Mouse (Mus musculus) forebrain, embryonic 14.5 days (tissue): Measurements from ENCODE around the gene Usp30. TPM values are rescaled to one million over a fixed set of nuclear protein-coding genes. Genes with fewer than 3 reads are reported as not detected.

Experiments used
- ATAC-seq: fragments of 200-750 bp; cut with Nextera tagmentation; 2 replicates; pipeline ENCODE4 v1.8.0; 2017; ENCODE audit warnings: mild to moderate bottlenecking, moderate library complexity
- DNase-seq: peaks from one replicate; pipeline ENCODE4 v3.0.0-alpha.2; 2015; ENCODE audit warnings: low spot score
- H3K27ac ChIP-seq: fragments of 300-500 bp; sonication (generic); 2 replicates; pipeline ENCODE4 v1.5.1; 2014; ENCODE audit warnings: low read depth, mild to moderate bottlenecking, control low read depth, low read length, moderate library complexity
- H3K27me3 ChIP-seq: fragments of 300-500 bp; sonication (generic); replicated peaks from 2 replicates; pipeline ENCODE4 v1.6.1; 2014; ENCODE audit warnings: low read length, control low read depth, mixed read lengths; ENCODE audit not compliant: control insufficient read depth, insufficient read depth
- H3K36me3 ChIP-seq: fragments of 300-500 bp; sonication (generic); 2 replicates; pipeline ENCODE4 v1.6.1; 2014; ENCODE audit warnings: low read length, control low read depth; ENCODE audit not compliant: control insufficient read depth, insufficient read depth
- H3K4me1 ChIP-seq: fragments of 300-500 bp; sonication (generic); 2 replicates; pipeline ENCODE4 v1.6.1; 2014; ENCODE audit warnings: antibody characterized with exemption, low read length, control low read depth; ENCODE audit not compliant: control insufficient read depth, insufficient read depth
- H3K4me2 ChIP-seq: fragments of 300-500 bp; sonication (generic); 2 replicates; pipeline ENCODE4 v1.6.1; 2014; ENCODE audit warnings: mild to moderate bottlenecking, control low read depth, low read length
- H3K4me3 ChIP-seq: fragments of 300-500 bp; sonication (generic); 2 replicates; pipeline ENCODE4 v1.5.1; 2014; ENCODE audit warnings: low read depth, low read length, control low read depth
- H3K9ac ChIP-seq: fragments of 300-500 bp; sonication (generic); 2 replicates; pipeline ENCODE4 v1.6.1; 2014; ENCODE audit warnings: mild to moderate bottlenecking, low read length, control low read depth, moderate library complexity
- H3K9me3 ChIP-seq: fragments of 300-500 bp; sonication (generic); replicated peaks from 2 replicates; pipeline ENCODE4 v1.6.1; 2016; ENCODE audit warnings: low read length, control low read depth, mixed read lengths; ENCODE audit not compliant: control insufficient read depth
- WGBS: fragments of 180-500 bp; shearing (Covaris S2); extraction: QIAGEN DNeasy Blood & Tissue Kit; methylation state at CpG from one replicate; pipeline ENCODE4 v1.1.7; 2014; 5-methylcytosine and 5-hydroxymethylcytosine counted together
- polyA plus RNA-seq: library from polyadenylated mRNA; unstranded; fragments of >200 nt; fragmentation: Nextera tagmentation; extraction: Ambion mirVana; gene quantifications from 2 replicates; pipeline ENCODE4 v1.2.1, GENCODE M21; 2014

Gene Usp30
- polyA plus RNA-seq, 1 experiment from 2014 or later = 13.9 TPM

DNA sequence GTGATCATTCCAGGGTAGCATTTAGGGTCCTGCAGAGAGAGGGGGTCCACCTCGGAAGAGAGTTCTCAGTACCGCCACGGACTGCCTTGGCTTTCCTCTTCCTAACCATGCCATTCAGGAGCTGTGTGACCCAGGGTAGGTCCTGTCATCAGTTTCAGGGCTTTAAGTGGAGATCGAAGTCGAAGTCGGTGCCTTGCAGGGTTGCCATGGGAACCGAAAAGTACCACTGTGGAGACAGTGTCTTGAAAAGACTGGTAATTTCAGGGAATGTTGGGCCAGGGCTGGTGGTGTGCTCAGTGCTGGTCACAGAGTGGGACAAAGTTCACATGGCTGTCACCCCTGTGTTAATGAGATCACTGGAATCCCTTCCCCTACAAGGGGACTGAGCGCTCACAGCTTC lies 11.7 kb downstream of the Usp30 start:
- no peaks in the 10 kb centered on the region for H3K4me1 ChIP-seq
- H3K9me3 ChIP-seq = no peaks in the 10 kb centered on the region
- H3K9ac ChIP-seq = no peak overlapping the region
- WGBS = 61% methylated on average over 8 of the region's 8 CpGs
- H3K27me3 ChIP-seq = no peaks in the 10 kb centered on the region
- H3K27ac ChIP-seq = no peak overlapping the region
- DNase-seq (peak; percentile 33), ATAC-seq (no peak)
- no peak overlapping the region for H3K4me2 ChIP-seq
- H3K36me3 ChIP-seq = 0 out of 2 replicates have a peak, but pooled peaks cover 5% of the 10 kb centered on the region
- H3K4me3 ChIP-seq = no peak overlapping the region

DNA sequence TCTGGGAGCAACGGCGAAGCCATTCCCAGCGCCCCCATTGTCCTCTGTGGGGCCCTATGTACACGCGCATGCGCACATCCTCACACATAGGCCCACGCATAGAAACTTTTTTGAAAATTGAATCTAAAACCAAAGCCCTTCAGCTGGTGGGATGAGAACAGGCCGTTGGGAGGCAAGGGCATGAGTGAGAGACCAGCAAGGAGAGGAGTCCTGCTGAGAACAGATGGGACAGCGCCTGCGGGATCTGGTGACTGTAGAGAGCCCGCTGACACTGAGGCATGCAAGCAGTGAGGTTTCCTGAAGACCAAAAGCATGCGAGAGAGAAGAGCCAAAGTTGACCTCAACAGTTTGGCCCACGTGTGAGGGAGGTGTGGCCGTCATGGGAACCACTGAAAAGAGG lies 20.2 kb downstream of the Usp30 start:
- H3K4me2 ChIP-seq = no peak overlapping the region
- H3K4me1 ChIP-seq = peaks cover 9% of the 10 kb centered on the region; the same call in 1 of the 2 replicates
- WGBS = 87% methylated on average over 14 of the region's 14 CpGs
- no peak overlapping the region for H3K4me3 ChIP-seq
- ATAC-seq (no peak), DNase-seq (no peak)
- H3K27ac ChIP-seq = no peak overlapping the region
- no peaks in the 10 kb centered on the region for H3K36me3 ChIP-seq
- no peak overlapping the region for H3K9ac ChIP-seq
- H3K27me3 ChIP-seq = no peaks in the 10 kb centered on the region
- no peaks in the 10 kb centered on the region for H3K9me3 ChIP-seq

DNA sequence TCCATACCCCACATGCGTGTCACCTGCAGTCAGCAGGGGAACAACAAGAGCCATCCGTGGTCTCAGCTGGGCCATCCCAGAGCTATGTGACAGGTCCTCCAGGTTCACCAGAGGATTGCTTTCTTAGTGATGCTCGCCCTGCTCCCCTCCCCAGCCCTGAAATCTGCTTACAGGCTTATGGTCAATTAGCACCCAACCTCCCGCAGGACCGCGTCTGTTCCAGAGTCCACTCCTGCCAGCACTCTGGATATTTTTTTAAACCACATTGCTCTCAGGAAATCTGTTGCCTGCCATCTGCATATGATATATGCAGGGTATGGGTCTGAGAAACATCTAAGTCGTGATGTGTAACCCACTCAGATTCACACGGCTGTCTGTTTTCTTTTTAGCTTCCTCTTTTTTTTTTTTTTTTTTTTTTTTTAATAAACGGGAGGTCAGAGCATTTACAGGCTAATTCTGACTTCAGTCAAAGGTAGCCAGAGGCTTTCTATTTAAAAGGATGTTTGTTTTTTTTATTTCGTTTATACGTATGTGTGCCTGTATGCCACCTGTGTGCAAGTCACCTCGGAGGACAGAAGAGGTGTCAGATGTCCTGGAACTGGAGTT lies 22.7 kb downstream of the Usp30 start:
- Histone ChIP-seq H3K27me3 (no peaks in the 10 kb centered on the region), H3K4me3 (no peak overlapping the region), H3K9ac (no peak overlapping the region), H3K4me2 (no peak overlapping the region), H3K36me3 (no peaks in the 10 kb centered on the region), H3K4me1 (peaks cover 9% of the 10 kb centered on the region; the same call in 1 of the 2 replicates), H3K27ac (no peak overlapping the region), H3K9me3 (no peaks in the 10 kb centered on the region)
- no peak for DNase-seq
- ATAC-seq = no peak
- WGBS = 75% methylated on average over 12 of the region's 12 CpGs

DNA sequence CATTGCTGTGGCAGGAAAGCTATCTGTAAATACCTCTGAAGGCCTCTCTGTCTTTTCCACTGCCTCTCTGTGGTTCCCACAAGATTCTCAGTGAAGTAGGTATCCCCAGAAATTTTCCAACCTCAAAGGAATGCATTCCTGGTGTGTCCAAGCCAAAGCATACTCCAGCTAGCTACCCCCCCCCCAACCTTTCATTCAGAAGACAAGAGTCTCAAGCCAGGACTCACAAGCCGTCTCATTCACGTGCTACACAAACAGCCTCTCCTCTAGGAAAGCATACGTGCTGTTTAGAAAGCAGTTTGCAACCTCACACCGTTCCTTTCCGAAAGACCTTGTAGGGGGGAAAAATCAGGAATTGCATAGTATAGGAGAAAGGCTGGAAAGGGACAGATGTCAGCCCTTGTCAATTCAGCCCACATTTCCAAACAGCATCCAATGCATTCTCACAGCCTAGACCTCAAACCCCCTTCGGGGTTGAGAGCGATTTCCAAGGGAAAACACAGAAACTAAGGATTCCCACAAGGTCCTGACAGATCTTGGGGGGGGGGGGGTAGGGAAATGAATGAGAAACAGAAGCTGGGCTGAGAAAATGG lies 25.3 kb downstream of the Usp30 start:
- Histone ChIP-seq H3K36me3 (no peaks in the 10 kb centered on the region), H3K27ac (peak overlapping the region; percentile 93), H3K4me3 (peak overlapping the region; percentile 70), H3K9me3 (no peaks in the 10 kb centered on the region), H3K9ac (peak overlapping the region; percentile 93), H3K4me1 (peaks cover 9% of the 10 kb centered on the region; the same call in 1 of the 2 replicates), H3K27me3 (no peaks in the 10 kb centered on the region), H3K4me2 (peak overlapping the region; percentile 59)
- ATAC-seq (peak; percentile 30; the same call in 1 of the 2 replicates), DNase-seq (peak; percentile 20)
- 7% methylated on average over 7 of the region's 7 CpGs for WGBS

DNA sequence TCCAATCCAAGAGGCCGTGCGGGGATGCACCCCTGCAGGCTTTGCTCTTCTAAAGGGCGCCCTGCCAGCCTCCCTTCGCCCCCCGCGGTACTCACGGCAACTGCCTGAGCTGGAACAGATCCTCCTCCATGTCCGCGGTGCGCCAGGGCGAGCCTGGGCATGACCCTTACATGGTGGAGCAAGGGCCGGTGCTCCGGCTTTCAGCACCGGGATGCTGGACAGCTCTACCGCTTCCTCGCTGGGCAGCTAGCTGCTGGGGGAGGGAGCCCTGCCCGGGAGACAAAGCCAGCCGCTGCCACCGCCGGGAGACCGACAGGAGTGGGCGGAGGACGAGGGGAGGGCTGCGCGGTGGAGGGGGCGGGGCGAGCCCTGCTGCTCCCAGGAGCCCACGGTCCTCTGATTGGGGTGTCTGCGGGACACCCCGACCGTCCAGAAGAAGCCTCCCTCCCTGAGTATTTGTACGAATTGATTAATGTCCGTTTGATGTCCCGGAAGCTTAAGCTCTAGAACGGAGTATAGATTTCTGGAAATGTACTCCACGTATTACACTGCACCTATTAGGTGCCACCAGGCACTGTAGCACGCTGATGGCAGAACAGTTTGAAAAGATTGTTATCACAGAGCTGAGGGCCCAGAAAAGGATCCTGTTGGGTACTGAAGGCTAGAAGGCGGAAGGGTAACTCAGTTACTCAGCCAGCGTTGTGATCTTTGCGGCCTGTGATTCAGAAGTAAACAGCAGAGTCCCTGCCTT lies 26.0 kb downstream of the Usp30 start, which contains the start of gene Svop:
TSS of gene Svop (minus strand) at position 514 of the 751 bp plus-strand sequence.
- 3% methylated on average over 37 of the region's 40 CpGs for WGBS
- H3K27me3 ChIP-seq = no peaks in the 10 kb centered on the region
- ATAC-seq = peak; percentile 93

DNA sequence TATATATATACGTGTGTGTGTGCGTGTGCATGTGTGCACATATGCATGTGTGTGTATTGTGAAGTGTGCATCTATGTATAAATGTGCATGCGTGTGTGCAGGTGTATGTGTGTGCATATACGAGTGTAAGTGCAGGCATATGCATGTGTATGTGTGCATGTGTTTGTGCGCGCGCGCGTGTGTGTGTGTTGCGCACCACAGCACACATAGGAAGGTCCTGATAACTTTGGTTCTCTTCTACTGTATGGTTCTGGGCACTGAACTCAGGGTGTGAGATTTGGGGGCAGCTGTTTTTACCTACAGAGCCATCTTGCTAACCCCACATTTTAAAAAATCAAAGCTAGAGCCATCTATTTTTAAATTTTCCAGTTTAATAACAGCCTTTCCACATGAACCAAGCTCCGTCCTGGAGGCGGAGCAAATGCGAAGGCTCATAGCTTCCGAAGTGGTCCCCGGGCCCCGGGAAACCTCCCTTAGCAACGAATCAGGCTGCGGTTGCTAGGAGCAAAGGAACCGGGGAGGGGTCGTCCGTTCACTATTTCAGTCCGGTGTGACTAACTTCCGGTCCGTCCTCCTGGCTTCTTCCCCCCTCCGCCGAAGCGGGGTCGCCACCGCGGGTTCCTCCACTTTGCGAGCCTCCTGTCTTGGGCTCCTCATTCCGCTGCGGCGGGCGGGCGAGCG lies 34.6 kb downstream of the Usp30 start:
- DNase-seq (peak; percentile 95), ATAC-seq (peak; percentile 95)
- peak overlapping the region; percentile 71; the same call in 1 of the 2 replicates for H3K27ac ChIP-seq
- H3K4me2 ChIP-seq = peak overlapping the region; percentile 99
- WGBS = 6% methylated on average over 37 of the region's 37 CpGs
- H3K4me1 ChIP-seq = peaks cover 12% of the 10 kb centered on the region
- H3K4me3 ChIP-seq = peak overlapping the region; percentile 90
- H3K27me3 ChIP-seq = no peaks in the 10 kb centered on the region
- no peaks in the 10 kb centered on the region for H3K9me3 ChIP-seq
- H3K9ac ChIP-seq = peak overlapping the region; percentile 94
- peaks cover 9% of the 10 kb centered on the region for H3K36me3 ChIP-seq

More for the DNA sequence above, 26.0 kb downstream of the Usp30 start, which contains the start of gene Svop:
- peak; percentile 84 for DNase-seq
- H3K4me2 ChIP-seq = peak within 1 kb of the TSS; percentile 59
- H3K27ac ChIP-seq = peak within 1 kb of the TSS; percentile 93
- H3K9ac ChIP-seq = peak within 1 kb of the TSS; percentile 93
- peaks cover 9% of the 10 kb centered on the region; the same call in 1 of the 2 replicates for H3K4me1 ChIP-seq
- H3K4me3 ChIP-seq = peak within 1 kb of the TSS; percentile 70
- no peaks in the 10 kb centered on the region for H3K9me3 ChIP-seq
- H3K36me3 ChIP-seq = no peaks in the 10 kb centered on the region

DNA sequence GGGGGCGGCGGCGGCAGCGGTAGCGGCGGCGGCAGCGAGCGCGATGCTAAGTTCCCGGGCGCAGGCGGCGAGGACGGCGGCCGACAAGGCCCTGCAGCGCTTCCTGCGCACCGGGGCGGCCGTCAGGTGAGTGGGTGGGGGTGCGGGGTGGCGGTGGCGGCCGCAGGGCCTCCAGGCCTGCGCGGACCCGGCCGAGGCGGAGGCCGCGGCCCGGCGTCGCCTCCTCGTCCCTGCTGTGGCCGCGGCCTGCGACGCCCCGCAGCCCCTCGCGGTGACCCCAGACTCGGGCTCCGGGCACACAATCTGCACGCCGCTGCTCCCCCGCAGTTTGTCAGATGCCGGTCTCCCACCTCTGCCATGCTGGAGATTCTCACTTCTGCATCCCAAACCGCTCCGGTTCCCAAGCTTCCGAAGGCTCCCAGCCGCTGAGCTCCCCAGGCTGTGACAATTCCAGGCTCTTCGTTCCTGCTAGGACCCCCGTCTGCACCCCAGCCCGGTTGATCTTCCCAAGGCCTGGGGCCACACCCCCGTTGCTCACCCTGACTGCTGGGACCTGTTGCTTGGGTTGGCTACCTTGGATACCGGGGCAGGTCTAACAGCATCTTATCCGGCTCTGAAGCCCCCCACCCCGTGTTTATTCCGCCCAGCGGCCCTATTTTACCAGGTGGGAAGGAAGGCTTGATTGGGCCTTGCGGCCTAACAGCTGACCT lies 35.3 kb downstream of the Usp30 start:
- no peak for DNase-seq
- Histone ChIP-seq H3K9ac (peak overlapping the region; percentile 94), H3K27me3 (no peaks in the 10 kb centered on the region), H3K9me3 (no peaks in the 10 kb centered on the region), H3K4me1 (peaks cover 12% of the 10 kb centered on the region), H3K4me2 (peak overlapping the region; percentile 99), H3K36me3 (peaks cover 14% of the 10 kb centered on the region), H3K4me3 (peak overlapping the region; percentile 90), H3K27ac (peak overlapping the region; percentile 71; the same call in 1 of the 2 replicates)
- ATAC-seq = peak; percentile 68
- WGBS = 3% methylated on average over 51 of the region's 64 CpGs

DNA sequence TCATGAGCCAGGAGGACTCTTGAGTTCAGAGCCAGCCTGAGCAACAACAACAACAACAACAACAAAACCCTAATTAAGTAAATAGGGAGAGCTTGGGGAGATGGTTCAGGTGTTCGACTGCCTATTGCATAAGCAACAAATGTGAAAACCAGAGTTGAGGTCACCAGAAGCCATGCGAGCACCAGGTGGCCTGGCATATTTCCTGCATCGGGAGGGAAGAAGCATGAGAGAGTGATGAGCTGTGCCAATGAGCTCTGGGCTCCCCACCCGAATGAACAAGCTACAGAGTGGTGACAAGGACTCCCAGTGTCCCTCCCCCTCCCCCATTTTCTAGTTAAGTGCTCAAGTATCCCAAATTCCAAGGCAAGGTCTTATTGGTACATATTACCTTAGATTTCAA lies 36.6 kb downstream of the Usp30 start:
- no peak overlapping the region for H3K27ac ChIP-seq
- H3K4me1 ChIP-seq = peaks cover 12% of the 10 kb centered on the region
- H3K4me3 ChIP-seq = no peak overlapping the region
- H3K27me3 ChIP-seq = no peaks in the 10 kb centered on the region
- peaks cover 27% of the 10 kb centered on the region for H3K36me3 ChIP-seq
- no peaks in the 10 kb centered on the region for H3K9me3 ChIP-seq
- no peak overlapping the region for H3K9ac ChIP-seq
- no peak overlapping the region for H3K4me2 ChIP-seq
- 87% methylated on average over 4 of the region's 4 CpGs for WGBS
- no peak for DNase-seq
- no peak for ATAC-seq
